Mouse (Mus musculus): ENCODE data around the gene Dmpk. TPM values are rescaled to one million over a fixed set of nuclear protein-coding genes. Genes with fewer than 3 reads are reported as not detected.

Gene Dmpk
- polyA plus RNA-seq, 1 experiment from 2014 or later, result 36.0 TPM

GRCm38 (mm10) chr7:19075723-19076585 lies 7.7 kb upstream of the Dmpk start, which contains the start of gene Dmwd:
Gene Dmwd (plus strand): TSS chr7:19076227.
- peak within 1 kb of the TSS; percentile 81 to 84 for H3K4me3 ChIP-seq (ENCODE audit: control insufficient read depth in 1 of 2, insufficient read depth in 1 of 2, low read depth in 1 of 2, low read length in 2 of 2)
- peak within 1 kb of the TSS; percentile 69 to 91 for H3K27ac ChIP-seq (replicated peaks in 1 of 2; ENCODE audit: control insufficient read depth in 1 of 2, insufficient read depth in 1 of 2, low read depth in 2 of 2, low read length in 2 of 2)
- peaks cover 32% of the 10 kb centered on the region for H3K36me3 ChIP-seq (ENCODE audit: control insufficient read depth, insufficient read depth, low read length)
- H3K4me1 ChIP-seq (ENCODE audit: control insufficient read depth in 2 of 2, insufficient read depth in 2 of 2, low read length in 2 of 2), result peaks cover 13 to 27% of the 10 kb centered on the region in 2 experiments
- 1% methylated on average over 74 of the region's 91 CpGs for WGBS
- peak; percentile 97 for ATAC-seq (ENCODE audit: insufficient number of reproducible peaks, insufficient read depth, low FRiP score, low read depth)
- no peaks in the 10 kb centered on the region for H3K9me3 ChIP-seq (ENCODE audit: control insufficient read depth, low read length)
- H3K27me3 ChIP-seq (ENCODE audit: control insufficient read depth, insufficient read depth, low read length), result no peaks in the 10 kb centered on the region
- H3K4me2 ChIP-seq (ENCODE audit: low read length), result peak within 1 kb of the TSS; percentile 92
- H3K9ac ChIP-seq (ENCODE audit: low read length), result peak within 1 kb of the TSS; percentile 99

GRCm38 (mm10) chr7:19076586-19076991 lies 7.1 kb upstream of the Dmpk start:
- Histone ChIP-seq H3K27me3 (ENCODE audit: control insufficient read depth, insufficient read depth, low read length) (no peaks in the 10 kb centered on the region), H3K27ac (replicated peaks in 1 of 2; ENCODE audit: control insufficient read depth in 1 of 2, insufficient read depth in 1 of 2, low read depth in 2 of 2, low read length in 2 of 2) (peak overlapping the region; percentile 69 to 91), H3K9me3 (ENCODE audit: control insufficient read depth, low read length) (no peaks in the 10 kb centered on the region), H3K4me1 (ENCODE audit: control insufficient read depth in 2 of 2, insufficient read depth in 2 of 2, low read length in 2 of 2) (peaks cover 13 to 27% of the 10 kb centered on the region in 2 experiments), H3K4me3 (ENCODE audit: control insufficient read depth in 1 of 2, insufficient read depth in 1 of 2, low read depth in 1 of 2, low read length in 2 of 2) (peak overlapping the region; percentile 81 to 84), H3K4me2 (ENCODE audit: low read length) (peak overlapping the region; percentile 92), H3K9ac (ENCODE audit: low read length) (peak overlapping the region; percentile 99), H3K36me3 (ENCODE audit: control insufficient read depth, insufficient read depth, low read length) (peaks cover 38% of the 10 kb centered on the region)
- no peak for ATAC-seq (ENCODE audit: insufficient number of reproducible peaks, insufficient read depth, low FRiP score, low read depth)
- WGBS, result under 1% methylated on average over 21 of the region's 22 CpGs

GRCm38 (mm10) chr7:19077761-19078160 lies 5.9 kb upstream of the Dmpk start:
- peaks cover 19 to 36% of the 10 kb centered on the region in 2 experiments for H3K4me1 ChIP-seq (ENCODE audit: control insufficient read depth in 2 of 2, insufficient read depth in 2 of 2, low read length in 2 of 2)
- H3K27me3 ChIP-seq (ENCODE audit: control insufficient read depth, insufficient read depth, low read length), result no peaks in the 10 kb centered on the region
- H3K4me2 ChIP-seq (ENCODE audit: low read length), result peak overlapping the region; percentile 92
- H3K9me3 ChIP-seq (ENCODE audit: control insufficient read depth, low read length), result no peaks in the 10 kb centered on the region
- peak overlapping the region in 1 of 2 experiments; percentile 91; a peak in 1 of 4 replicates for H3K27ac ChIP-seq (replicated peaks in 1 of 2; ENCODE audit: control insufficient read depth in 1 of 2, insufficient read depth in 1 of 2, low read depth in 2 of 2, low read length in 2 of 2)
- peak overlapping the region; percentile 4 to 84; a peak in 2 of 4 replicates for H3K4me3 ChIP-seq (ENCODE audit: control insufficient read depth in 1 of 2, insufficient read depth in 1 of 2, low read depth in 1 of 2, low read length in 2 of 2)
- WGBS, result 76% methylated on average over 14 of the region's 14 CpGs
- ATAC-seq (ENCODE audit: insufficient number of reproducible peaks, insufficient read depth, low FRiP score, low read depth), result no peak
- H3K36me3 ChIP-seq (ENCODE audit: control insufficient read depth, insufficient read depth, low read length), result peaks cover 50% of the 10 kb centered on the region
- H3K9ac ChIP-seq (ENCODE audit: low read length), result peak overlapping the region; percentile 99

GRCm38 (mm10) chr7:19078732-19079131 lies 4.9 kb upstream of the Dmpk start:
- Histone ChIP-seq H3K27me3 (ENCODE audit: control insufficient read depth, insufficient read depth, low read length) (no peaks in the 10 kb centered on the region), H3K36me3 (ENCODE audit: control insufficient read depth, insufficient read depth, low read length) (peaks cover 53% of the 10 kb centered on the region), H3K4me1 (ENCODE audit: control insufficient read depth in 2 of 2, insufficient read depth in 2 of 2, low read length in 2 of 2) (peaks cover 24 to 46% of the 10 kb centered on the region in 2 experiments), H3K4me2 (ENCODE audit: low read length) (no peak overlapping the region), H3K9me3 (ENCODE audit: control insufficient read depth, low read length) (no peaks in the 10 kb centered on the region), H3K27ac (replicated peaks in 1 of 2; ENCODE audit: control insufficient read depth in 1 of 2, insufficient read depth in 1 of 2, low read depth in 2 of 2, low read length in 2 of 2) (no peak overlapping the region), H3K4me3 (ENCODE audit: control insufficient read depth in 1 of 2, insufficient read depth in 1 of 2, low read depth in 1 of 2, low read length in 2 of 2) (no peak overlapping the region), H3K9ac (ENCODE audit: low read length) (no peak overlapping the region)
- ATAC-seq (ENCODE audit: insufficient number of reproducible peaks, insufficient read depth, low FRiP score, low read depth), result no peak
- 86% methylated on average over 3 of the region's 3 CpGs for WGBS

- ATAC-seq (ENCODE audit: insufficient number of reproducible peaks, insufficient read depth, low FRiP score, low read depth), result no peak
- Histone ChIP-seq H3K27me3 (ENCODE audit: control insufficient read depth, insufficient read depth, low read length) (no peaks in the 10 kb centered on the region), H3K9ac (ENCODE audit: low read length) (no peak overlapping the region), H3K9me3 (ENCODE audit: control insufficient read depth, low read length) (no peaks in the 10 kb centered on the region), H3K4me2 (ENCODE audit: low read length) (no peak overlapping the region), H3K4me3 (ENCODE audit: control insufficient read depth in 1 of 2, insufficient read depth in 1 of 2, low read depth in 1 of 2, low read length in 2 of 2) (no peak overlapping the region), H3K4me1 (ENCODE audit: control insufficient read depth in 2 of 2, insufficient read depth in 2 of 2, low read length in 2 of 2) (peaks cover 37 to 59% of the 10 kb centered on the region in 2 experiments), H3K36me3 (ENCODE audit: control insufficient read depth, insufficient read depth, low read length) (peaks cover 53% of the 10 kb centered on the region), H3K27ac (replicated peaks in 1 of 2; ENCODE audit: control insufficient read depth in 1 of 2, insufficient read depth in 1 of 2, low read depth in 2 of 2, low read length in 2 of 2) (no peak overlapping the region)
- WGBS, result 91% methylated on average over 19 of the region's 19 CpGs
Measured at GRCm38 (mm10) chr7:19080451-19080950, 3.1 kb upstream of the Dmpk start.

- no peak overlapping the region for H3K4me3 ChIP-seq (ENCODE audit: control insufficient read depth in 1 of 2, insufficient read depth in 1 of 2, low read depth in 1 of 2, low read length in 2 of 2)
- H3K9me3 ChIP-seq (ENCODE audit: control insufficient read depth, low read length), result no peaks in the 10 kb centered on the region
- peaks cover 41 to 64% of the 10 kb centered on the region in 2 experiments for H3K4me1 ChIP-seq (ENCODE audit: control insufficient read depth in 2 of 2, insufficient read depth in 2 of 2, low read length in 2 of 2)
- H3K9ac ChIP-seq (ENCODE audit: low read length), result peak overlapping the region; percentile 39
- WGBS, result 89% methylated on average over 4 of the region's 4 CpGs
- H3K4me2 ChIP-seq (ENCODE audit: low read length), result no peak overlapping the region
- peaks cover 59% of the 10 kb centered on the region for H3K36me3 ChIP-seq (ENCODE audit: control insufficient read depth, insufficient read depth, low read length)
- no peak for ATAC-seq (ENCODE audit: insufficient number of reproducible peaks, insufficient read depth, low FRiP score, low read depth)
- H3K27ac ChIP-seq (replicated peaks in 1 of 2; ENCODE audit: control insufficient read depth in 1 of 2, insufficient read depth in 1 of 2, low read depth in 2 of 2, low read length in 2 of 2), result peak overlapping the region; percentile 78; a peak in 3 of 4 replicates
- H3K27me3 ChIP-seq (ENCODE audit: control insufficient read depth, insufficient read depth, low read length), result no peaks in the 10 kb centered on the region
Measured at GRCm38 (mm10) chr7:19082171-19082570, 1.5 kb upstream of the Dmpk start.

- peak overlapping the region; percentile 78 for H3K27ac ChIP-seq (replicated peaks in 1 of 2; ENCODE audit: control insufficient read depth in 1 of 2, insufficient read depth in 1 of 2, low read depth in 2 of 2, low read length in 2 of 2)
- H3K4me2 ChIP-seq (ENCODE audit: low read length), result peak overlapping the region; percentile 55
- peak overlapping the region in 1 of 2 experiments; percentile 29; a peak in 1 of 4 replicates for H3K4me3 ChIP-seq (ENCODE audit: control insufficient read depth in 1 of 2, insufficient read depth in 1 of 2, low read depth in 1 of 2, low read length in 2 of 2)
- peaks cover 35 to 55% of the 10 kb centered on the region in 2 experiments for H3K4me1 ChIP-seq (ENCODE audit: control insufficient read depth in 2 of 2, insufficient read depth in 2 of 2, low read length in 2 of 2)
- H3K36me3 ChIP-seq (ENCODE audit: control insufficient read depth, insufficient read depth, low read length), result peaks cover 65% of the 10 kb centered on the region
- no peaks in the 10 kb centered on the region for H3K27me3 ChIP-seq (ENCODE audit: control insufficient read depth, insufficient read depth, low read length)
- H3K9me3 ChIP-seq (ENCODE audit: control insufficient read depth, low read length), result no peaks in the 10 kb centered on the region
- peak overlapping the region; percentile 39 for H3K9ac ChIP-seq (ENCODE audit: low read length)
- ATAC-seq (ENCODE audit: insufficient number of reproducible peaks, insufficient read depth, low FRiP score, low read depth), result peak; percentile 35
- WGBS, result 20% methylated on average over 6 of the region's 6 CpGs
Measured at GRCm38 (mm10) chr7:19083096-19083495, 553 bp upstream of the Dmpk start.

Measured in heart, embryonic 14.5 days (tissue).